Mouse (Mus musculus): ENCODE measurements around the gene Serpinb1a. TPM values are rescaled to one million over a fixed set of nuclear protein-coding genes. Genes with fewer than 3 reads are reported as not detected.

Serpinb1a gene
- polyA plus RNA-seq, 1 experiment from 2014 or later: 160 TPM

DNA sequence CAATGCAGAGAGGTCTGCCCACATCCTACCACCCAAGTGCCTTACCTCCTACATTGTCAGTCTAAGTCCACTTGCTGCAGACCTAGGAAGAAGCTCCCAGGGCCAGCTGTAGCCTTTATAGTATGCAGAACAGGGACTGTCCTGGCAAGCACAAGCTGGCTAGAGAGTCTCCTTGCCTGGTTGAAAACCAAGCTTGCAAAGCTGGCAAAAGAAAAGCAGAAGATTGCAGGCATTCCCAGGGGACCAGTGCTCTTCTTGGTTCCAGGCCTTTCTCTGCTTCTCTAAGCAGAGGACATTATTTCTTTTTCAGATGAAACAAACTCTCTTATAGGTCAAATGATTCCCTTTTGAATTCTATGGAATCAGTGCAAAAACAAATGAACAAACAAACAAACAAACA lies 12.5 kb upstream of the Serpinb1a start:
- no peaks in the 10 kb centered on the region for H3K36me3 ChIP-seq
- ATAC-seq: no peak
- H3K9me3 ChIP-seq: no peaks in the 10 kb centered on the region
- no peak overlapping the region for H3K27ac ChIP-seq
- H3K27me3 ChIP-seq (replicated peaks): no peaks in the 10 kb centered on the region
- H3K4me1 ChIP-seq (replicated peaks): no peaks in the 10 kb centered on the region
- no peak overlapping the region for H3K4me2 ChIP-seq (replicated peaks)
- H3K4me3 ChIP-seq (replicated peaks): no peak overlapping the region
- no peak overlapping the region for H3K9ac ChIP-seq

DNA sequence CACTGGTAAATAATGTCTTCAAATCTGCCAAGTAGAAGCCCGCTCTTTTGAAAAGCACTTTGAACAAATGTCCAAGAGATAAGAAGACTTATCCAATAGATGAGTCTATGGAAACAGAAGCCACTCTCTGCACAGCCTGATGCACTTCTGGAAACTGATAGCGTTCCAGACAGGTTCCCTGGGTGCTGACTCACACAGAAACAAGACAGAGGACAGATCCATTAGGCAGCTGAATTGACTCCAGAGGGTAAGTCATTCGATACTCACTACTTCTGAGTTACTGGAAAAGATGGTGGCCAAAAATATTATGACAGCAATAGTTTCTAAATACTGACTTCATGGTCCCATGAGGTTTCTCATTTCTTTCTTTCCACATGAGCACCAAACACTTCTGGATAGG lies 9.8 kb upstream of the Serpinb1a start:
- no peak overlapping the region for H3K27ac ChIP-seq
- H3K9me3 ChIP-seq: no peaks in the 10 kb centered on the region
- no peak overlapping the region for H3K4me3 ChIP-seq (replicated peaks)
- H3K9ac ChIP-seq: no peak overlapping the region
- ATAC-seq: no peak
- no peaks in the 10 kb centered on the region for H3K27me3 ChIP-seq (replicated peaks)
- H3K4me1 ChIP-seq (replicated peaks): no peaks in the 10 kb centered on the region
- no peak overlapping the region for H3K4me2 ChIP-seq (replicated peaks)
- no peaks in the 10 kb centered on the region for H3K36me3 ChIP-seq
- 73% methylated on average over 3 of the region's 3 CpGs for WGBS

DNA sequence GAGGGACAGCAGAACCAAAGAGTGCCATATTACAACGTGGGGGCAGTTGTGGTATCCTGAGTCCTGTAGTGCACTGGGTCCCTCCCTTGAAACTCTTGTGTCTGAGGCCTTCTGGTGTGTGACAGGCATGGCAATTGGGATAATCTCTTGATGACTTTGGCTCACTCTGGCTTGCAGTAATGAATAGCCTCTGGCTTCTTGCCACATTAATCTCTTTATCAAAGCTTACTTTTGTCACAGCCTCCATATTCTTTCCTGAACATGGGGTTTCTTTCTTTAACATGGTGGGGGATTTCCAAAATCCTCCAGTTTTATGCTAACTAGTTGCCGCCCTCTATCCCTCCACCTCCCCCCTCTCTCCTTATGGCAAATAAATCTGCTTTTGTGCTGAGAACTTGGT lies 2.1 kb upstream of the Serpinb1a start:
- Histone ChIP-seq H3K4me1 (replicated peaks) (peaks cover 18% of the 10 kb centered on the region; the same call in 1 of the 2 replicates), H3K27me3 (replicated peaks) (no peaks in the 10 kb centered on the region), H3K36me3 (no peaks in the 10 kb centered on the region), H3K27ac (no peak overlapping the region), H3K9me3 (no peaks in the 10 kb centered on the region), H3K4me3 (replicated peaks) (no peak overlapping the region), H3K4me2 (replicated peaks) (no peak overlapping the region), H3K9ac (no peak overlapping the region)
- ATAC-seq: no peak
- 81% methylated on average over 2 of the region's 2 CpGs for WGBS

DNA sequence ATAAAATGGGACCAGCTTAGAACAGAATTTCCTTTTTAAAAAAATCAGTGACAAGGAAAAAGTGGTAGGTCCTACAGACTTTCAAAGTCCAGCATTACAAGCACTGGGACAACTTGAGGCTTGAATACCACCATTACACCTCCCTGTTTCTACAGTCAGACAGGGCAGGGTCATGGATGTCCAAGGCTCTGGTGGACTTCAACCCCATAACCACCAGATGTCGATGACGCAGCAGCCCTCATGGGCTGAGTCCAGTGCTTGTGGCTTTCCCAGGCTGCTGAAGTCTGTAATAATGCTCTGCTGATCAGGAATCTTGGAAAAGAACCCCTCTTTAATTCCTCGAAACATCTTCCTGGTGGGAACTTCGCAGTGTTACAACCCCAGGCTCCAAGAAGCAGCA lies 1.6 kb upstream of the Serpinb1a start:
- Histone ChIP-seq H3K36me3 (no peaks in the 10 kb centered on the region), H3K9ac (no peak overlapping the region), H3K9me3 (no peaks in the 10 kb centered on the region), H3K4me2 (replicated peaks) (no peak overlapping the region), H3K4me3 (replicated peaks) (no peak overlapping the region), H3K27ac (no peak overlapping the region), H3K4me1 (replicated peaks) (peaks cover 18% of the 10 kb centered on the region; the same call in 1 of the 2 replicates), H3K27me3 (replicated peaks) (no peaks in the 10 kb centered on the region)
- ATAC-seq: no peak
- 93% methylated on average over 4 of the region's 4 CpGs for WGBS

DNA sequence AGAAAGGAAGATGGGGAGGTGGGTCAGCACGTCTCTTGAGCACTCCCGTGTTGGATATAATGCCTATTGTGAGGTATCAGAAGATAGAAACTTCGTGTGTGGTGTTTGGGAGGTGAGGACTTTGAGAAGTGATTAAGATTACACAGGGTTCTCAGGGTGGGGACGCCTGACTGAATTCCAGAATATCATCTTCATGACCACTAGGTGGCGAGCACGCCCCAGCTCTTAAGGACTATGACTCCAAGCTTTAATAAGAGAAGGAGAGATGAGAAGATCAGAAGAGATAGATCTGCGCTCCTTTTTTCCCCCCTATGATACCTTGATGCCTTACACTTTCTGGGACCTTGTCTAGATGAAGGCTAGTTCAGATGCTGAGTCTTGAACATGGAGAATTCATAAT lies 982 bp upstream of the Serpinb1a start:
- no peaks in the 10 kb centered on the region for H3K27me3 ChIP-seq (replicated peaks)
- H3K4me1 ChIP-seq (replicated peaks): peaks cover 18% of the 10 kb centered on the region; the same call in 1 of the 2 replicates
- no peak for ATAC-seq
- H3K27ac ChIP-seq: no peak overlapping the region
- no peaks in the 10 kb centered on the region for H3K9me3 ChIP-seq
- H3K9ac ChIP-seq: no peak overlapping the region
- H3K4me3 ChIP-seq (replicated peaks): no peak overlapping the region
- H3K36me3 ChIP-seq: no peaks in the 10 kb centered on the region
- H3K4me2 ChIP-seq (replicated peaks): no peak overlapping the region
- WGBS: 15% methylated on average over 7 of the region's 7 CpGs

DNA sequence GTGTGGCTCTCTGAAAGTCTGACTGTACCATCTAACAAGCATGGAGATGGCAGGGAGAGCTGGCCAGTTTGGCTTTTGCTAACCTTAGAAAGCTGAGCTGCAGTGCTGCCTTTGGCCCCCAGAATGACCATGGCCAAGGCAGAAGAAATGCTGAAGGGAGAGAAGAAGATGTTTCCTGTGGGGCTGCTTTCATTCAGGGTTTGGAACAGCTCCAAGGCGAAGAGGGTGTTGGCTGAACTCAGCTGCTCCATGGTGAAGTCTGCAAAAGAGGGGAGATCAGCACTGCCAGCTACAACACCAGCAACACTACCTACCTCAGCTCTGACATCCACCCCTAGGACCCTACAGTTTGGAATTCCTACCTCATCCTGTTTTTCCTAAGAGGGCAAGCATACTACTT lies 829 bp downstream of the Serpinb1a start:
- no peaks in the 10 kb centered on the region for H3K27me3 ChIP-seq (replicated peaks)
- peak overlapping the region; percentile 27 for H3K4me3 ChIP-seq (replicated peaks)
- WGBS: 57% methylated on average over 1 of the region's 1 CpGs
- H3K27ac ChIP-seq: peak overlapping the region; percentile 96
- peak overlapping the region; percentile 45 for H3K4me2 ChIP-seq (replicated peaks)
- ATAC-seq: peak; percentile 19; the same call in 1 of the 2 replicates
- H3K36me3 ChIP-seq: no peaks in the 10 kb centered on the region
- no peaks in the 10 kb centered on the region for H3K9me3 ChIP-seq
- no peak overlapping the region for H3K9ac ChIP-seq
- H3K4me1 ChIP-seq (replicated peaks): peaks cover 18% of the 10 kb centered on the region; the same call in 1 of the 2 replicates

DNA sequence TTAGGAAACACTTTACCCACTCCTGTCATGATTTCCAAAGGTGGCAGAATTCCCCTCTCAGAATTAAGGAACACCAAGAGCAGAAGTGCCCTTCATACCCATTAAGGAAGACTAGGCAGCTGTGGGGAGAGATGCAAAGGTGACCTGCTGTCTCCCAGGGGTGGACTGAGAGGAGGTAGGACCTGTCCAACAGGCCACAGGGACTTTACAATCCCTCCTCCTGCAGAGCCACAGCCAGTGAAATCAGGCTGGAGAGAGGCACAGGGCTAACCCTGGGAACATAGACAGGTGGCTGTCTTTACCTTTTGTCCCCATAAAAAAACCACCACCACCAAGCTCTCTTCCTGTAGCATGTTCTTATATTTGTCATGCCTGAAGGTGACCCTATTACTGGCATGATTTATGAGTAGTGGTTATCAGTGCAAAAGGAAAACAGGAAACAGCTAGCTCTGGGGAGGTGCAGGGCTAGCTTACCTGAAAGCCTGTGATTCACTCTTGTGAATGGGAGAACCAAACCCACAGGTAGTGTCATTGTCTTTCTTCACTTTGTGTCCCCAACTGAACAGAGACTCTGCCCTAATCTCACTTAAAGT lies 1.4 kb downstream of the Serpinb1a start:
- H3K36me3 ChIP-seq: no peaks in the 10 kb centered on the region
- H3K4me1 ChIP-seq (replicated peaks): peaks cover 18% of the 10 kb centered on the region; the same call in 1 of the 2 replicates
- H3K9ac ChIP-seq: no peak overlapping the region
- no peaks in the 10 kb centered on the region for H3K9me3 ChIP-seq
- no peaks in the 10 kb centered on the region for H3K27me3 ChIP-seq (replicated peaks)
- H3K4me3 ChIP-seq (replicated peaks): peak overlapping the region; percentile 27; the same call in 1 of the 2 replicates
- peak overlapping the region; percentile 45 for H3K4me2 ChIP-seq (replicated peaks)
- peak; percentile 83 for ATAC-seq
- peak overlapping the region; percentile 96 for H3K27ac ChIP-seq

DNA sequence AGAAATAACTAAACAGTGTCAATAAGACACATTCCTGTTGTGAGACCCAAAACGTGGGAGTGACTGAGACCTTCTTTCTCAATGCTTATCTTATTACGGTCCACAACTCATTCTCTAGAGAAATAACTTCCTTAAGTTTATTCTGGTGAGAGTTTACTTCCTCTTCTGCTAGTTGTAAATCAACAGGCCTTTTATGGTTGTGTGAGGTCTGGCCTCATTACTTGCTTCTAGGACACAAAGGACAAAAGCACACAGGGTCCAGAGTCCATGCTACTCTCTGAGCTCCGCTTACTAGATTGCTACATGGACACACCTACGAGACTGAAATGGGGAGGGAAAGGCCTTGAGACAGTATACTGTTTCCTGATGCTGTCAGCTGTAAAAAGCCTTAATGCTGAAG lies 1.9 kb downstream of the Serpinb1a start:
- Histone ChIP-seq H3K9ac (no peak overlapping the region), H3K27ac (peak overlapping the region; percentile 96), H3K9me3 (no peaks in the 10 kb centered on the region), H3K27me3 (replicated peaks) (no peaks in the 10 kb centered on the region), H3K4me3 (replicated peaks) (no peak overlapping the region), H3K4me1 (replicated peaks) (peaks cover 18% of the 10 kb centered on the region; the same call in 1 of the 2 replicates), H3K4me2 (replicated peaks) (peak overlapping the region; percentile 45), H3K36me3 (no peaks in the 10 kb centered on the region)
- 19% methylated on average over 4 of the region's 4 CpGs for WGBS
- peak; percentile 92 for ATAC-seq

DNA sequence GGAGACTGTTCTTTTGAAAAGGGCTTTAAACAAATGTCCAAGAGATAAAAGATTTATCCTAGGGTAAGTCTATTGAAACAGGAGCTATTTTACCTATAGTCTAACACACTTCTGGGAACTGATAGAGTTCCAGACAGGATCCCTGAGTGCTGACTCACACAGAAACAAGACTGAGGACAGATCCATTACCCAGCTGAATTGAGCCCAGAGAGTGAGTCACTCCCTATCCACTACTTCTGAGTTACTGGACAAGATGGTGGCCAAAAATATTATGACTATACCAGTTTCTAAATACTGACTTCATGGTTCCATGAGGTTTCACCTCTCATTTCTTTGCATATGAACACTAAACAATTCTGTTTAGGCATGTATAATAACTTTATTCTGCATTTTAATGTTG lies 4.8 kb downstream of the Serpinb1a start:
- Histone ChIP-seq H3K9me3 (no peaks in the 10 kb centered on the region), H3K4me2 (replicated peaks) (no peak overlapping the region), H3K27me3 (replicated peaks) (no peaks in the 10 kb centered on the region), H3K9ac (no peak overlapping the region), H3K4me1 (replicated peaks) (peaks cover 16% of the 10 kb centered on the region; the same call in 1 of the 2 replicates), H3K36me3 (no peaks in the 10 kb centered on the region), H3K4me3 (replicated peaks) (no peak overlapping the region), H3K27ac (no peak overlapping the region)
- ATAC-seq: no peak

DNA sequence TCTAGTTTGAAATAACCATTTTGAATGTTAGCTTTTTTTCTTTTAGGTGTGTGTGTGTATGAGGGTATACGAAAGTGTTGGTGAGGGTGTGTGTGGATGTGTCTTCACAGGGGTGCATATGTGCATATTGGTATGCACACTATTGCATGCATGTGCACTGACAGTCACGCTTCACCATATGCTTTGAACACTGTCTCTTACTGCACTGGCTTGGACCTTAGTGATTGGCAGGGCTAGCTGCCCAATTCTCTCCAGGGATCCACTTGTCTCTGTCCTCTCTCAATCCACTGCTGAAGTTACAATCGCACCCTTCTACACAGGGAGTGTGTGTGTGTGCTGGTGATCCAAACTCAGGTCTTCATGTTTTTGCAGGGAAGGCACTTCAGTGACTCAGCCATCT lies 9.6 kb downstream of the Serpinb1a start:
- H3K27me3 ChIP-seq (replicated peaks): no peaks in the 10 kb centered on the region
- no peaks in the 10 kb centered on the region for H3K4me1 ChIP-seq (replicated peaks)
- H3K9me3 ChIP-seq: no peaks in the 10 kb centered on the region
- no peak for ATAC-seq
- no peak overlapping the region for H3K4me2 ChIP-seq (replicated peaks)
- H3K27ac ChIP-seq: no peak overlapping the region
- 91% methylated on average over 3 of the region's 3 CpGs for WGBS
- H3K9ac ChIP-seq: no peak overlapping the region
- H3K36me3 ChIP-seq: no peaks in the 10 kb centered on the region
- no peak overlapping the region for H3K4me3 ChIP-seq (replicated peaks)

DNA sequence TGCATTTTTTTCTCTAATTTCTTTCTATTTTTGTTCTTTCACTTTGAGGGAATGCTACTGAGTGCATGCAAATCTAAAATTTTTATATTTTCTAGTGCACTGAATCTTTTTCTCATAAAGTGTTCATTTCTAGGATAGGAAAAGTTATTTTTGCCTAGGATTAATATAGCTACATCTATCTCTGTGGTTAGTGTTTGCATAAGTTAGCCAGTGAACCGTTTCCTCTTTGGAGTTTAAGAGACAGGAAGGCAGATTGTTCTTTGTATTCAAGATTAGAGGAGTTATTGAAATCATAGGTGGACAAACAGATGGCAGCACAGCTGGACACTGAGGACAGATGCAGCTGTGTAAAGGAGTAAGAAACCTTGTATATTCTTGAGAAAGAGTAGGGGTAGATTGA lies 11.7 kb downstream of the Serpinb1a start:
- no peak overlapping the region for H3K4me3 ChIP-seq (replicated peaks)

DNA sequence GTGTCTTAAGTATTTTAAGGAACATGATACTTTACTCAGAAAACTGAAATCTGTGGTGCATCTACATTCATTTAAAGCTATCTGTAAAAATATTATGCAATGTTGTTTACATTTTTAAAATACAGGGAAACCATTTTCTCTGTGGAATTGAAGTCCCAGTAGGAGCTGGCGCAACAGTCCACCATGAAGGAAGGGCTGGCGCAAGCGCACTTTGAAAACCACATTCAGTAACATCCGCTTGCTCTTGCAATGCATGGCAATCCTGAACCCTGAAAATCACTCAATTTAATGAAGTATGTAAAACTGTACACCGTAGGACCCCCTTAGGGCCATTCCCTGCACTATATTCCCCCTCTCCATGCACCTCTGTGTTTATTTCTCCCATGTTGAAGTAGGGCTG lies 16.5 kb downstream of the Serpinb1a start:
- H3K9me3 ChIP-seq: no peaks in the 10 kb centered on the region
- no peak overlapping the region for H3K27ac ChIP-seq
- H3K4me3 ChIP-seq (replicated peaks): no peak overlapping the region
- H3K36me3 ChIP-seq: no peaks in the 10 kb centered on the region
- ATAC-seq: no peak
- no peak overlapping the region for H3K4me2 ChIP-seq (replicated peaks)
- H3K27me3 ChIP-seq (replicated peaks): no peaks in the 10 kb centered on the region
- 0 out of 2 replicates have a peak, but pooled peaks cover 6% of the 10 kb centered on the region for H3K4me1 ChIP-seq (replicated peaks)
- H3K9ac ChIP-seq: no peak overlapping the region
- 92% methylated on average over 5 of the region's 5 CpGs for WGBS

More for the DNA sequence above, 11.7 kb downstream of the Serpinb1a start:
- no peak for ATAC-seq
- H3K4me2 ChIP-seq (replicated peaks): no peak overlapping the region
- H3K9me3 ChIP-seq: no peaks in the 10 kb centered on the region
- no peaks in the 10 kb centered on the region for H3K36me3 ChIP-seq
- H3K9ac ChIP-seq: no peak overlapping the region
- H3K27ac ChIP-seq: no peak overlapping the region
- H3K4me1 ChIP-seq (replicated peaks): no peaks in the 10 kb centered on the region
- WGBS: 43% methylated on average over 1 of the region's 1 CpGs
- H3K27me3 ChIP-seq (replicated peaks): no peaks in the 10 kb centered on the region

DNA sequence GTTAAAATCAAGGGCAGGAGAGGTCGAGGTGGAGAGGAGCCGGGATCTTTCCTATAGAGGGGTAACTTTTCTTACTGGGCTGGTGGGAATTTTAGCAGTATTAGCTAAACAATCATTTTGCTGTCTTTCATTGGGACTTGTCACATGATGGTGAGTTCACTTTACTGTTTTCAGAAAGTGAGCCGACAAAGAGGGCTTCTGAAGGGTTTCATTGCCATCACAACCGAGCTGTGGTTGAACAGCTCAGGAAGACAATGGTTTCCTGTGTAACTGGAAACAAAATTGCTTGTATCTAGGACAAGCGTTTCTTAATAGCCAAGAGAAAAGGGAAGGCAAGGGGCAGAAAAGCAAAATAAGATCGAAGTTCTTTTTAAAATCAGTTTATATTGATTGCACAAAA lies 17.7 kb downstream of the Serpinb1a start:
- no peaks in the 10 kb centered on the region for H3K27me3 ChIP-seq (replicated peaks)
- no peak overlapping the region for H3K9ac ChIP-seq
- H3K9me3 ChIP-seq: no peaks in the 10 kb centered on the region
- H3K27ac ChIP-seq: no peak overlapping the region
- ATAC-seq: no peak
- WGBS: 74% methylated on average over 6 of the region's 6 CpGs
- H3K36me3 ChIP-seq: no peaks in the 10 kb centered on the region
- 0 out of 2 replicates have a peak, but pooled peaks cover 6% of the 10 kb centered on the region for H3K4me1 ChIP-seq (replicated peaks)
- H3K4me3 ChIP-seq (replicated peaks): no peak overlapping the region
- no peak overlapping the region for H3K4me2 ChIP-seq (replicated peaks)

Data from intestine, embryonic 15.5 days (tissue).